Mouse (Mus musculus) MEL (cell line): Measurements from ENCODE around the gene Map3k21.

Experiments
- CTCF ChIP-seq, 3 experiments: IDR thresholded peaks in 2 of 3; conservative IDR thresholded peaks in 1 of 3; 2 replicates each; pipeline ENCODE4 v1.5.1; 2011 to 2012; ENCODE audit warnings: low read length in 3 of 3, low read depth in 2 of 3, mild to moderate bottlenecking in 2 of 3, improper control_type of control experiment in 1 of 3, inconsistent platforms in 1 of 3, mixed read lengths in 1 of 3, moderate library complexity in 1 of 3; ENCODE audit not compliant: control insufficient read depth in 1 of 3, insufficient read depth in 1 of 3, poor library complexity in 1 of 3, severe bottlenecking in 1 of 3
- KAT2A ChIP-seq: conservative IDR thresholded peaks from 2 replicates; pipeline ENCODE4 v1.6.1; 2012; ENCODE audit warnings: low read depth, low read length, improper control_type of control experiment, inconsistent platforms
- POLR2A ChIP-seq, 2 experiments: IDR thresholded peaks; 2 replicates each; pipeline ENCODE4 v1.6.1; 2011 to 2012; ENCODE audit warnings: low read length in 2 of 2, mild to moderate bottlenecking in 2 of 2, control low read depth in 1 of 2, improper control_type of control experiment in 1 of 2, low read depth in 1 of 2, moderate library complexity in 1 of 2; ENCODE audit not compliant: control insufficient read depth in 1 of 2, insufficient read depth in 1 of 2, poor library complexity in 1 of 2
- SMC3 ChIP-seq: IDR thresholded peaks from 2 replicates; pipeline ENCODE4 v1.6.1; 2011; ENCODE audit warnings: low read depth, low read length, improper control_type of control experiment
- UBTF ChIP-seq: IDR thresholded peaks from 2 replicates; pipeline ENCODE4 v1.6.1; 2012; ENCODE audit warnings: low read depth, mild to moderate bottlenecking, inconsistent platforms, low read length, improper control_type of control experiment, moderate library complexity, borderline replicate concordance; ENCODE audit not compliant: insufficient read depth
- ZKSCAN1 ChIP-seq: IDR thresholded peaks from 2 replicates; pipeline ENCODE4 v1.6.1; 2012; ENCODE audit warnings: low read depth, mild to moderate bottlenecking, inconsistent platforms, low read length, improper control_type of control experiment, moderate library complexity

GRCm38 (mm10) chr8:125987996-125988395 lies 77.7 kb downstream of the Map3k21 start:
- TF ChIP-seq CTCF (IDR thresholded peaks at IDR 0.05 in 2 of 3, conservative IDR thresholded peaks at IDR 0.05 in 1 of 3; ENCODE audit: control insufficient read depth in 1 of 3, insufficient read depth in 1 of 3, low read depth in 2 of 3, low read length in 3 of 3, poor library complexity in 1 of 3, severe bottlenecking in 1 of 3) (no peak), POLR2A (IDR thresholded peaks at IDR 0.05; ENCODE audit: control insufficient read depth in 1 of 2, insufficient read depth in 1 of 2, low read depth in 1 of 2, low read length in 2 of 2, poor library complexity in 1 of 2) (no peak), ZKSCAN1 (no peak), UBTF (no peak), KAT2A (no peak), SMC3 (no peak)
